Mouse (Mus musculus) small intestine, adult 2 months (tissue): Measurements from ENCODE around the gene Slc34a3.

ENCODE experiments used
- CTCF ChIP-seq: fragments of 200-500 bp; IDR thresholded peaks from 2 replicates; pipeline ENCODE4 v1.5.1; 2012; ENCODE audit warnings: low read depth, mild to moderate bottlenecking, control low read depth, inconsistent platforms, low read length, moderate library complexity, mixed read lengths; ENCODE audit not compliant: insufficient replicate concordance, insufficient read length; ENCODE audit errors: extremely low read depth
- POLR2A ChIP-seq: fragments of 200-500 bp; IDR thresholded peaks from 2 replicates; pipeline ENCODE4 v1.6.1; 2012; ENCODE audit warnings: low read depth, mild to moderate bottlenecking, control low read depth, inconsistent platforms, low read length, moderate library complexity

GRCm38 (mm10) chr2:25218445-25218844 lies 15.7 kb downstream of the Slc34a3 start, which contains the start of gene Fam166a:
- TF ChIP-seq CTCF (no peak), POLR2A (no peak)
